Mouse (Mus musculus) T-helper 2 cell (primary cell): ENCODE results near the gene Chmp3.

Source experiments
- in situ Hi-C: fragments of 300-600 bp; cut with MboI, MseI; formaldehyde crosslinking; loops from one replicate; pipeline ENCODE4 v1.15.1; 2025; ENCODE audit warnings: high pct_unique_total_duplicates

Chmp3 gene

DNA sequence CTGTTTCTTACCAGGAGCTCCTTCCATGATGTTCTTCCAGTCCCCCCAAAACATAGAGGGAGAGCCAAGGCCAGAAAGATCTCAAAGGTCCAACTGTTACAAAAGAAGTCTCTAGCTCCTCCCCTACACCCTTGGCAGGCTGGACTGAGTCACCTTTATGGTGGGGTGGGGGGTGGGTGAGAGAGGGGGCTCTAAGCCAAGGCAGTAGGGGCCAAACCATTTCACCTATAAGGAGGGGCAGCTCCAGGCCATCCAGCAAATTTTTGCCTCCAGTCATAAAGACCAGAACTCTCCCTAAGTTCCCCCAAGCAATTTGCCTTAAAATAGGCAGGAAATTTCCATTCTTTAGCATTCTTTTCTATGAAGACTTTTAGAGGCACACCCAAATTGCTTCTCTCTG lies 65.4 kb downstream of the Chmp3 start:
- in situ Hi-C loops, result loop anchor here (5.0 kb wide), 1 partner anchor 273 kb away; no protein-coding TSS in a partner anchor

DNA sequence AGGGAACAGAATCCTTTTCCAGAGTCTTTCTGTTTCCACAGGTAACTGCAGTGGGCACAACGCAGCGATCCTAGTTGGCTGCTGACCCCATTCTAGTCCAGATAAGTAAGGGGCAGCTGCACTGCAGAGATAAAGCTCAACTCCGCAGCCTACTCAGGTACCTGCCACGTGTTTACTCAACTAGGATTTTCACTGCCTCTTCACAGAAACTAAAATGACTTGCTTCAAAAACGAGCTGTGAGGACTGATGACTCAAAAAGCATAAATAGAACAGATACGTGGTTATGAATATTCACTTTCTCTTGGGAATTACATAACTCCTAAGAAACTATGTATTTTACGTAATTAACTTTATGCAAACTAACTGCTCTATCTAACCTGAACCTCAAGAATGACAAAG lies 66.4 kb downstream of the Chmp3 start:
- in situ Hi-C loops, result loop anchor here (5.0 kb wide), 2 partner anchors 272 to 722 kb away; no protein-coding TSS in a partner anchor

DNA sequence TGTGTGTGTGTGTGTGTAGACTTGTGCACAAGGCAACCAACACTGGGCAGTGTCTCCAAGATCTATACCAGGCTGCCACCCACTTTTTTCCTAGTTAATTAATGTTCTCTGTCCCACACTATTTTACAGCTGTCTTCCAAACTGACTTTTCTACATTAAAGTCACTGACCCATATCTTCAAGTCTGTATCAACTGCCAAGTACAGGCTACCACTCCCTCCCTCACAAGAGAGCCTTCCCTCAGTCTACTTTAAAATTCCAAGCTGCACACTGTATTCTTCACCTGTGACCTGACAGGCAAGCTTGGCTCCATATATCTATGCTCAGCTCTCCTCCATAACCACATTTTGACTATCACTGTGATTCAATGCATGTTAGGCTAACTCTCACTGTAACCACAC lies 69.6 kb downstream of the Chmp3 start:
- in situ Hi-C loops, result loop anchor here (5.0 kb wide), 1 partner anchor 719 kb away; no protein-coding TSS in a partner anchor

DNA sequence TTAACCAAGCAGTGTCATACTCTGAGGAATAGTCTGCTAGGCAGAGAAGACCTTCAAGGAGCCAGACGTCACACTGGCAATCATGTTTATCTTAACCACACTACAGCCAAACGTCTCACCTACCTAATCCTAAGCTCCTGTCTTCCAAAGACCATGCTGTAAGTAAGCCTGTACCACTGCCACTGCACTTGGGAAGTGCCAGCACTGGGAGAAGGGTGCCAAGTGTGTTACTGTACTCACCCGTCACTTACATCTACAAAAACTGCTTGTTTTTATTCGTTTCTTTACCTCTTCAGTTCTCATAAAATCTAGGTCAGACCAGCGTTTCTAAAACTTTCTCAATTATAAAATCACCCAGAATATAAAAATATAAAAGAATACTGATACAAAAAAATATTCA lies 73.4 kb downstream of the Chmp3 start:
- in situ Hi-C loops, result no loop called here

DNA sequence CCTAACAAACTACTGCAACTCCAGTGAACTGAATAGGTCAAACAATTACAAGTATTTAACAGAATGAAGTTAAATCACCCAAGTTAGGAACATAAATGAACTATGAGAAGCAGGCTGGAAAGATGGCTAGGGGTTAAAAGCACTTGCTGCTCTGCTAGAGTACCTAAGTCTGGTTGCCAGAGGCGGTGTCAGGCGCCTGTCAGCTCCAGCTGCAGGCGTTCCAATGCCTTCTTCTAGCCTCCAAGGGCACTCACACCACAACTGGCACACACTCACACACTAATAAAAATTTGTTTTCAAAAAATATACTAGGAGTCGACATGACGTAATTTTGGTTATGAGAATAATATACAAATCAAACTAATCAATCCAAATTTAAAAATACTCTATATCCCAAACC lies 78.0 kb downstream of the Chmp3 start:
- in situ Hi-C loops, result no loop called here

DNA sequence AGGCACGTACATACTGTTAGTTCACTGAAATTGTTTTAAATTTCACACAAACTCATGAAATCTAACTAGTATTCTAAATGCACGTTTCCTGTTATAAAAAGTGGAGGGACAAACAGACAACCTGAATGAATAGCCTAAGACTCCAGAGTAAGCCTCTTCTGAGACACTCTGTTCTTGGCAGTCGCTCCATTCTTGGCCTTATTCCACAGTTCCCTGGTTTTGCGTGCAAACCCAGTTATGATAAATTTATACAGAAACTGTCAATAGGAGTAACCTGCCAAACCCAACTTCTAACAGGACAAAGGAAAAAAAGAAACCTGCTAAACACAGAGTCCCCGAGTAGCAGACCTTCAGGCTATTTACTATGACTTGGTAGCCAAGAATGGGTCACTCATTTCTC lies 78.4 kb downstream of the Chmp3 start:
- in situ Hi-C loops, result no loop called here

DNA sequence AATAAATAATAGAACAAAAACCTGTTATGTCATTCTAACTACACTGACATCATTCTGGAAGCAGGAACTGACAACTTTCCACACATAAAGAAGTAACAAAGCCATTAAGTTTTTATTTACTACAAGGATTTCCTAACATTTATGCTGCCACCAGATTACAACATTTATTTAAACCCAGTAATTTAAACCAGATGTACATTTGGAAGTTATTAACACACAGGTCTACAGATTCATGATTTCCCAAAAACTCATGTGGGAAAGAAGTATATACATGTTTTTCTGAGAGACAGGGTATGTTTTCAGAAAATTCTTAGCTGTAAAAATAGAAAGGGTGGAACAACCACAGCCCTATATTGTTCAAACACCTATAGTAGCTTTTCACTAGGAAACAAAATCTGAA lies 81.1 kb downstream of the Chmp3 start:
- in situ Hi-C loops, result no loop called here

DNA sequence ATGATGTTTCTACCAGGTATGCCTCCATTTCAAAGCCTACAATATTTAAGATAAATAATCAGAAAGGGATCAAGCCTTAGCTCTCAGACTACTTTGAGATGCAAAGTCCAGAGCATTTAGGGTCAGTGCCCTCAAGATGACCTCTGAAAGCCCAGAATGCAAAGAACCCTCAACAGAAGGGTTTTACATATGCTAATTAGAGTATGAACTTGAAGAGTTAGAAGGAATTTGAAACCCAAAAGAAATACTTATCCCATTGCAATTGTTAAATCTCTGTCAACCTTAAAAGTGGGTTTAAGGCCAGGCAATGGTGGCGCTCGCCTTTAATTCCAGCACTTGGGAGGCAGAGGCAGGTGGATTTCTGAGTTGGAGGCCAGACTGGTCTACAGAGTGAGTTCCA lies 82.4 kb downstream of the Chmp3 start:
- in situ Hi-C loops, result no loop called here

DNA sequence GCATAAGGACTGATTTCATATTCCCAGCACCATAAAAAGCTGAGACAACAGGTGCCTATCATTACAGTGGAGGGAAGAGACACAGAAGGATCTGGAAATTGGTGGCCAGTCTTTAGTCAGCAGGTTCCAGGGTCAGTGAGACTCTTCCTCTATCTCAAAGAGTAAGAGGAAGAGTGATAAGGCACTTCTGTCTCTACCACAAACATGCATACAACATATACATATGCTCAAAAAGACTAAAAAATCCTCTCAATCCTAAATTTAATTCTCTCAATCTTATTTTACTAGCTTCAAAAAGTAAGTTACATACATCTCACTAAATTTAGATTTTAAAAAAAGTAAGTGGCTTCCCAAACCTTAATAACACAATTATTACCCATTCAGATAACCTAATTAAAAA lies 83.7 kb downstream of the Chmp3 start:
- in situ Hi-C loops, result no loop called here

DNA sequence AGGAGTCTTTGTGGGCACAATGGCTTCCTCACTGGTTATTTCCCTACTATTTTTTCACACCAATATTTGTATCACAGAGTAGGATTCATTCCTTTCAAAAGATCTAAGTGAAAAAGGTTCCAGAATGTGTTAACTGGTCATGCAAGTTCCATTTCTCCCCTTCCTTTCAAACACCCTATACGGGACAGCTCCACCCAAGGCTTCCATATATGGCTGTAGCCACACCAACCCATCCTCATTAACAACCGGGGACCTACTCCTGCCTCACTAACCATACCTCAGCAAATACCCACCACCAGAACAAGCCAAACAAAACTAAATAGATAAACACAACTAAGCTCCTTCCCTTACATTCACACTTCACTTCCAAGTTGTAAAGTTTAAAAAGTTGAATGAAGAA lies 87.6 kb downstream of the Chmp3 start:
- in situ Hi-C loops, result loop anchor here (5.0 kb wide), 1 partner anchor 176 kb away; no protein-coding TSS in a partner anchor

DNA sequence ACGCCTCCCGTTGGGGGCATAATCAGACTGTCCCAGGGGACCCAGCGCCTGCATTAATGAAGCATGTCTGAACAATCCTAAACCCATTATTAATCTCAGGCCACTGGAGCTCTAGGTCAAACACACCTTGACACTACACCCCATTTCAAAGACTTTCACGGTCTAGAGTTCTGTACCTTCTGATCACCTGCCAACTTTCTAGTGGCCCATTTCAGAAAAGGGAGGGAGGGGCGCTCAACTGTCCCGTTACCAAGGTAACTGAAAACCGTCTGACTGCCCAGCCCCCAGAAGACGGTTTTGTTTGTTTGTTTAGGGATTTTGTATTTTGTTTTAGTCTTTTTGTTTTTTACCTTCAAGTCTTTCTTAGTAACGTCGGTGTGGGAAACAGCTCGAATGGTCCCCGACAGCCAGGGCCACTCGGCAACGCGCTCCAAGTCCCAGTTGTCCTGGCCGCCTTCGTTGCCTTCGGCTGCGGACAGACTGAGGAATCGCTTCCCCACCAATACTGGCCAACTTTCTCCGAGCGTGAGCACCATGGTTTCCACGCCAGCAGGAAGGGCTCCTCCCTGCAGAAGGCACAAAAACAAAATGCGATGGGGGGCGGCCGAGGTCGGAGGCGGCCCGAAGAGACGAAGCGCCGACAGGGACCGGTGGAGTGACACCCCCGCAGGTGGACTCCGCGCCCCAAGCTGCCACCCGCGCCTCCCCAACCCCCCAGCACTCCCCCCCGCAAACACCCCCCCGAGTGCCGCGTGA lies 88.3 kb downstream of the Chmp3 start:
- in situ Hi-C loops, result loop anchor here (5.0 kb wide), 1 partner anchor 175 kb away; no protein-coding TSS in a partner anchor
